Mouse (Mus musculus) embryonic fibroblast, embryonic 13.5 days (primary cell): Measurements from ENCODE around the gene Palld. TPM values are rescaled to one million over a fixed set of nuclear protein-coding genes. Genes with fewer than 3 reads are reported as not detected.

ENCODE experiments used
- H3K27ac ChIP-seq: 2 replicates; pipeline ENCODE4 v1.5.1; 2012; ENCODE audit warnings: low read length, control low read depth, inconsistent platforms; ENCODE audit not compliant: insufficient read depth
- H3K4me1 ChIP-seq: 2 replicates; pipeline ENCODE4 v1.6.1; 2011; ENCODE audit warnings: low read length; ENCODE audit not compliant: control insufficient read depth, insufficient read depth
- H3K4me3 ChIP-seq: 2 replicates; pipeline ENCODE4 v1.5.1; 2011; ENCODE audit warnings: mild to moderate bottlenecking, control low read depth, low read length; ENCODE audit not compliant: insufficient read depth
- CTCF ChIP-seq: IDR thresholded peaks from 2 replicates; pipeline ENCODE4 v1.5.1; 2011; ENCODE audit warnings: mild to moderate bottlenecking, control low read depth, low read length, moderate library complexity, borderline replicate concordance; ENCODE audit not compliant: insufficient read depth
- POLR2A ChIP-seq: IDR thresholded peaks from 2 replicates; pipeline ENCODE4 v1.6.1; 2011; ENCODE audit warnings: low read depth, mild to moderate bottlenecking, control low read depth, low read length, moderate library complexity
- polyA plus RNA-seq: library from polyadenylated mRNA; stranded (reverse); fragments of >200 nt; gene quantifications from 2 replicates; pipeline ENCODE4 v1.2.4, GENCODE M21; 2011; ENCODE audit warnings: low read depth; ENCODE audit not compliant: missing spikeins, insufficient read length

Palld gene
- polyA plus RNA-seq, 1 experiment, result 228 TPM

GRCm38 (mm10) chr8:61697728-61698385 is 204.6 kb downstream of the Palld start:
- Histone ChIP-seq H3K4me1 (peaks cover 14% of the 10 kb centered on the region), H3K27ac (peak overlapping the region; percentile 97), H3K4me3 (no peak overlapping the region)
- no peak for TF ChIP-seq CTCF
- no peak for TF ChIP-seq POLR2A

- H3K4me1 ChIP-seq, result peaks cover 14% of the 10 kb centered on the region
- TF ChIP-seq POLR2A (no peak), CTCF (no peak)
- peak overlapping the region; percentile 69 for H3K27ac ChIP-seq
- H3K4me3 ChIP-seq, result no peak overlapping the region
These were observed 205.5 kb downstream of the Palld start for GRCm38 (mm10) chr8:61696846-61697455.

GRCm38 (mm10) chr8:61695416-61695815 is 207.1 kb downstream of the Palld start:
- Histone ChIP-seq H3K27ac (no peak overlapping the region), H3K4me3 (no peak overlapping the region), H3K4me1 (peaks cover 16% of the 10 kb centered on the region)
- no peak for TF ChIP-seq CTCF
- no peak for TF ChIP-seq POLR2A

- Histone ChIP-seq H3K4me1 (peaks cover 13% of the 10 kb centered on the region), H3K27ac (no peak overlapping the region)
These were observed 209.6 kb downstream of the Palld start for GRCm38 (mm10) chr8:61692866-61693265.

GRCm38 (mm10) chr8:61692129-61692528 is 210.4 kb downstream of the Palld start:
- TF ChIP-seq POLR2A, result no peak
- TF ChIP-seq CTCF, result no peak
- no peak overlapping the region for H3K27ac ChIP-seq
- peaks cover 12% of the 10 kb centered on the region for H3K4me1 ChIP-seq
- no peak overlapping the region for H3K4me3 ChIP-seq

More at GRCm38 (mm10) chr8:61692866-61693265, 209.6 kb downstream of the Palld start:
- TF ChIP-seq POLR2A, result no peak
- no peak for TF ChIP-seq CTCF
- no peak overlapping the region for H3K4me3 ChIP-seq

GRCm38 (mm10) chr8:61691391-61691790 is 211.1 kb downstream of the Palld start:
- Histone ChIP-seq H3K4me3 (no peak overlapping the region), H3K27ac (no peak overlapping the region), H3K4me1 (peaks cover 11% of the 10 kb centered on the region)
- TF ChIP-seq CTCF, result no peak
- no peak for TF ChIP-seq POLR2A

DNA sequence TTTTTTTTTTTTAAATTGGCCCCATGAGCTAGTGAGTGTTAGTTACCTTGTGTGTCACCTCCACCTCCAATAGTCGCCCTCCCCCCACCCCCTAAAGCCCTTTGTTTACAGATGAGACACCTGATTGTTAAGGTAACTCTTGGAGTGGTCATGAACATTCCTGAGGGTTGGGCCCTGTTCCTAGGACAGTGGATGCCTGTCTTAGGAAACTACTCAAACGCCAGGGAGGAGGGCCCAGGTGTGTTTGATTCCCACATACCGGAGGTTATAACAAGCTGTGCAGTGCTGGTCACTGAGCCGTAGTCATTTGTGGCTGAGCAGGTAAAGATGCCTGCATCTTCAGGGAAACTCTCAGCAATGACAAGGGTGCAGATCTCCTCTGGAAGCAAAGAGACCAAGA is 215.4 kb downstream of the Palld start:
- Histone ChIP-seq H3K4me1 (0 out of 2 replicates have a peak, but pooled peaks cover 2% of the 10 kb centered on the region), H3K4me3 (no peak overlapping the region), H3K27ac (no peak overlapping the region)
- TF ChIP-seq POLR2A (no peak), CTCF (no peak)

- H3K4me3 ChIP-seq, result no peak overlapping the region
- no peak overlapping the region for H3K27ac ChIP-seq
- 0 out of 2 replicates have a peak, but pooled peaks cover 2% of the 10 kb centered on the region for H3K4me1 ChIP-seq
- TF ChIP-seq POLR2A, result no peak
- TF ChIP-seq CTCF, result peak; percentile 41; the same call in 1 of the 2 replicates
These were observed 216.2 kb downstream of the Palld start for GRCm38 (mm10) chr8:61686340-61686739.

DNA sequence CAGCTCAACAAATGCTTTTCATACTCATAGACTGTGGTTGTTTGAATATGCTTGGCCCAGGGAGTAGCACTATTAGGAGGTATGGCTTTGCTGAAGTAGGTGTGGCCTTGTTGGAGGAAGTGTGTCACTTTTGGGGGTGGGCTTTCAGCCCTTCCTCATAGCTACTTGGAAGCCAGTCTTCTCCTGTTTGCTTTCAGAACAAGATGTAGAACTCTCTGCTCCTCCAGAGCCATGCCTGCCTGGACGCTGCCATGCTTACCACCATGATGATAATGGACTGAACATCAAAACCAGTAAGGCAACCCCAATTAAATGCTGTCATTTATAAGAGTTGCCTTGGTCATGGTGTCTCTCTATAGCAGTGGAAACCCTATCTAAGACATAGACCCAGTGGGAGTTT is 217.2 kb downstream of the Palld start:
- TF ChIP-seq CTCF (no peak), POLR2A (no peak)
- H3K4me1 ChIP-seq, result no peaks in the 10 kb centered on the region
- no peak overlapping the region for H3K4me3 ChIP-seq
- no peak overlapping the region for H3K27ac ChIP-seq

GRCm38 (mm10) chr8:61684280-61684939 is 218.1 kb downstream of the Palld start:
- no peaks in the 10 kb centered on the region for H3K4me1 ChIP-seq
- TF ChIP-seq POLR2A (no peak), CTCF (no peak)
- H3K4me3 ChIP-seq, result no peak overlapping the region
- H3K27ac ChIP-seq, result no peak overlapping the region
